Mouse (Mus musculus): ENCODE measurements around the gene Lrmda. TPM values are rescaled to one million over a fixed set of nuclear protein-coding genes. Genes with fewer than 3 reads are reported as not detected.
A peak's percentile ranks its signal among the peaks of the same experiment; 100 is the strongest.

The Lrmda gene
- 0.38 TPM in 1 of 2 replicates, not detected in the other for total RNA-seq (2014; rRNA removed; ENCODE audit: low replicate concordance)
- 0.54 and 0.82 TPM in 2 replicates for polyA plus RNA-seq (2015; fragmentation: Nextera tagmentation; extraction: Ambion mirVana)

GRCm38 (mm10) chr14:22019252-22019948, at the start of gene Lrmda:
Gene Lrmda (plus strand): TSS chr14:22019712.
- ATAC-seq (ENCODE audit: insufficient read depth, low read depth) (peak; percentile 89), DNase-seq (ENCODE audit: low spot score) (peak; percentile 56)
- TF ChIP-seq CTCF (IDR thresholded peaks at IDR 0.05; ENCODE audit: low read depth) (peak; percentile 9; the same call in 1 of the 2 replicates), EP300 (IDR thresholded peaks at IDR 0.05; ENCODE audit: low read depth) (no peak)
- Histone ChIP-seq H3K9ac (replicated peaks; ENCODE audit: low read depth, low read length) (peak within 1 kb of the TSS; percentile 51), H3K27ac (ENCODE audit: low read depth) (no peak within 1 kb of the TSS), H3K9me3 (replicated peaks; ENCODE audit: control insufficient read depth, low read length) (no peaks in the 10 kb centered on the region), H3K27me3 (ENCODE audit: control insufficient read depth, insufficient read depth, low read length) (0 out of 2 replicates have a peak, but pooled peaks cover 6% of the 10 kb centered on the region), H3K36me3 (replicated peaks; ENCODE audit: control insufficient read depth, insufficient read depth, low read length) (no peaks in the 10 kb centered on the region), H3K4me3 (ENCODE audit: low read depth, low read length) (peak within 1 kb of the TSS; percentile 39), H3K4me2 (ENCODE audit: low read depth, low read length) (peak within 1 kb of the TSS; percentile 68), H3K4me1 (ENCODE audit: control insufficient read depth, insufficient read depth) (peaks cover 12% of the 10 kb centered on the region; the same call in 1 of the 2 replicates)
- WGBS = 3% methylated on average over 33 of the region's 33 CpGs

GRCm38 (mm10) chr14:21981462-21981861, 38.0 kb upstream of the Lrmda start:
- ATAC-seq (ENCODE audit: insufficient read depth, low read depth) (peak; percentile 54), DNase-seq (ENCODE audit: low spot score) (peak; percentile 72)
- Histone ChIP-seq H3K4me3 (ENCODE audit: low read depth, low read length) (peak overlapping the region; percentile 29), H3K4me2 (ENCODE audit: low read depth, low read length) (peak overlapping the region; percentile 57), H3K9ac (replicated peaks; ENCODE audit: low read depth, low read length) (no peak overlapping the region), H3K27me3 (ENCODE audit: control insufficient read depth, insufficient read depth, low read length) (peaks cover 45% of the 10 kb centered on the region), H3K27ac (ENCODE audit: low read depth) (no peak overlapping the region), H3K4me1 (ENCODE audit: control insufficient read depth, insufficient read depth) (peaks cover 7% of the 10 kb centered on the region; the same call in 1 of the 2 replicates), H3K36me3 (replicated peaks; ENCODE audit: control insufficient read depth, insufficient read depth, low read length) (no peaks in the 10 kb centered on the region), H3K9me3 (replicated peaks; ENCODE audit: control insufficient read depth, low read length) (no peaks in the 10 kb centered on the region)
- WGBS = 1% methylated on average over 21 of the region's 22 CpGs
- peak; percentile 77 for TF ChIP-seq CTCF (IDR thresholded peaks at IDR 0.05; ENCODE audit: low read depth)
- no peak for TF ChIP-seq EP300 (IDR thresholded peaks at IDR 0.05; ENCODE audit: low read depth)

- H3K4me2 ChIP-seq (ENCODE audit: low read depth, low read length) = peak overlapping the region; percentile 57
- ATAC-seq (ENCODE audit: insufficient read depth, low read depth) (no peak), DNase-seq (ENCODE audit: low spot score) (no peak)
- 0 out of 2 replicates have a peak overlapping the region, but pooled peaks have one; percentile 5 for H3K27ac ChIP-seq (ENCODE audit: low read depth)
- peaks cover 7% of the 10 kb centered on the region; the same call in 1 of the 2 replicates for H3K4me1 ChIP-seq (ENCODE audit: control insufficient read depth, insufficient read depth)
- TF ChIP-seq CTCF (IDR thresholded peaks at IDR 0.05; ENCODE audit: low read depth) (no peak), EP300 (IDR thresholded peaks at IDR 0.05; ENCODE audit: low read depth) (no peak)
- H3K4me3 ChIP-seq (ENCODE audit: low read depth, low read length) = peak overlapping the region; percentile 44
- 42% methylated on average over 14 of the region's 14 CpGs for WGBS
- no peak overlapping the region for H3K9ac ChIP-seq (replicated peaks; ENCODE audit: low read depth, low read length)
- peaks cover 50% of the 10 kb centered on the region for H3K27me3 ChIP-seq (ENCODE audit: control insufficient read depth, insufficient read depth, low read length)
- no peaks in the 10 kb centered on the region for H3K36me3 ChIP-seq (replicated peaks; ENCODE audit: control insufficient read depth, insufficient read depth, low read length)
- H3K9me3 ChIP-seq (replicated peaks; ENCODE audit: control insufficient read depth, low read length) = no peaks in the 10 kb centered on the region
Measured at GRCm38 (mm10) chr14:21982096-21982591, 37.4 kb upstream of the Lrmda start.

GRCm38 (mm10) chr14:21982592-21983310, 36.8 kb upstream of the Lrmda start:
- Histone ChIP-seq H3K27ac (ENCODE audit: low read depth) (0 out of 2 replicates have a peak overlapping the region, but pooled peaks have one; percentile 5), H3K4me2 (ENCODE audit: low read depth, low read length) (peak overlapping the region; percentile 52), H3K4me3 (ENCODE audit: low read depth, low read length) (peak overlapping the region; percentile 44), H3K36me3 (replicated peaks; ENCODE audit: control insufficient read depth, insufficient read depth, low read length) (no peaks in the 10 kb centered on the region), H3K27me3 (ENCODE audit: control insufficient read depth, insufficient read depth, low read length) (peaks cover 52% of the 10 kb centered on the region), H3K4me1 (ENCODE audit: control insufficient read depth, insufficient read depth) (peaks cover 7% of the 10 kb centered on the region; the same call in 1 of the 2 replicates), H3K9me3 (replicated peaks; ENCODE audit: control insufficient read depth, low read length) (no peaks in the 10 kb centered on the region), H3K9ac (replicated peaks; ENCODE audit: low read depth, low read length) (peak overlapping the region; percentile 22; the same call in 1 of the 2 replicates)
- DNase-seq (ENCODE audit: low spot score) (no peak), ATAC-seq (ENCODE audit: insufficient read depth, low read depth) (no peak)
- 10% methylated on average over 38 of the region's 38 CpGs for WGBS
- TF ChIP-seq CTCF (IDR thresholded peaks at IDR 0.05; ENCODE audit: low read depth) (no peak), EP300 (IDR thresholded peaks at IDR 0.05; ENCODE audit: low read depth) (no peak)

- no peaks in the 10 kb centered on the region for H3K9me3 ChIP-seq (replicated peaks; ENCODE audit: control insufficient read depth, low read length)
- peak overlapping the region; percentile 22; the same call in 1 of the 2 replicates for H3K9ac ChIP-seq (replicated peaks; ENCODE audit: low read depth, low read length)
- WGBS = 10% methylated on average over 22 of the region's 22 CpGs
- H3K36me3 ChIP-seq (replicated peaks; ENCODE audit: control insufficient read depth, insufficient read depth, low read length) = no peaks in the 10 kb centered on the region
- no peak for DNase-seq (ENCODE audit: low spot score)
- H3K27ac ChIP-seq (ENCODE audit: low read depth) = no peak overlapping the region; the same call in 1 of the 2 replicates
- peak overlapping the region; percentile 52 for H3K4me2 ChIP-seq (ENCODE audit: low read depth, low read length)
- no peak for ATAC-seq (ENCODE audit: insufficient read depth, low read depth)
- peaks cover 53% of the 10 kb centered on the region for H3K27me3 ChIP-seq (ENCODE audit: control insufficient read depth, insufficient read depth, low read length)
- peak overlapping the region; percentile 44 for H3K4me3 ChIP-seq (ENCODE audit: low read depth, low read length)
- TF ChIP-seq EP300 (IDR thresholded peaks at IDR 0.05; ENCODE audit: low read depth) (no peak), CTCF (IDR thresholded peaks at IDR 0.05; ENCODE audit: low read depth) (no peak)
- peaks cover 7% of the 10 kb centered on the region; the same call in 1 of the 2 replicates for H3K4me1 ChIP-seq (ENCODE audit: control insufficient read depth, insufficient read depth)
Measured at GRCm38 (mm10) chr14:21983311-21983949, 36.1 kb upstream of the Lrmda start.

Data from heart, postnatal 0 days (tissue).